Mouse (Mus musculus) thymus, adult 2 months (tissue): ENCODE measurements around the gene Hist1h2be.
"Not testable (repeated sequence)": the region's sequence is repeated elsewhere in the genome, so short reads cannot be mapped to it uniquely, and the experiment has no call there.

Experiments used
- CTCF ChIP-seq: fragments of 200-500 bp; IDR thresholded peaks from 2 replicates; pipeline ENCODE4 v1.5.1; 2012; ENCODE audit warnings: mild to moderate bottlenecking, control low read depth, low read length, moderate library complexity, borderline replicate concordance; ENCODE audit not compliant: control insufficient read depth, poor library complexity, insufficient read depth; ENCODE audit errors: extremely low read depth
- POLR2A ChIP-seq: fragments of 200-500 bp; IDR thresholded peaks from 2 replicates; pipeline ENCODE4 v1.6.1; 2012; ENCODE audit warnings: mild to moderate bottlenecking, low read length, control low read depth, moderate library complexity; ENCODE audit not compliant: control insufficient read depth, poor library complexity, insufficient read depth; ENCODE audit errors: extremely low read depth

DNA sequence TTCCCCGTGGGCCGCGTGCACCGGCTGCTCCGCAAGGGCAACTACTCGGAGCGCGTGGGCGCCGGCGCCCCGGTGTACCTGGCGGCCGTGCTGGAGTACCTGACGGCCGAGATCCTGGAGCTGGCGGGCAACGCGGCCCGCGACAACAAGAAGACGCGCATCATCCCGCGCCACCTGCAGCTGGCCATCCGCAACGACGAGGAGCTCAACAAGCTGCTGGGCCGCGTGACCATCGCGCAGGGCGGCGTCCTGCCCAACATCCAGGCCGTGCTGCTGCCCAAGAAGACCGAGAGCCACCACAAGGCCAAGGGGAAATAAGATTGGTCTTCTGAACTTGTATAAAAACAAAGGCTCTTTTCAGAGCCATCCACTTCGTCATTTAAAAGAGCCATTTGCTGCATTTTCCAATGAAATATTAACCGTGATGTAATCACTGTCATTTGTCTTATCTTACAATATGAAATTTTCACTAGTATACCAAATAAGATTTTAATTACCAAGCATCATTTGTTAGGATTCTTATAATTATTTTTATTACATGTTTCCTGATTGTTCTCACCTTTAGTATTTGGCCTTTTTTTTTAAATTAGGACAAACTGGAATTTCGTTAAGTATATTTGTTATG is 46.3 kb downstream of the Hist1h2be start:
- not testable (repeated sequence) for TF ChIP-seq CTCF, POLR2A
